Mouse (Mus musculus) ovary, postnatal 14 days (tissue): Measurements from ENCODE around the gene Tsga8.

Experiments used
- DNase-seq: peaks from one replicate; pipeline ENCODE4 v3.0.0; 2022; ENCODE audit warnings: low spot score

Tsga8 gene

GRCm38 (mm10) chrX:83487598-83487997 is at the start of gene Tsga8:
Gene Tsga8 (minus strand): TSS chrX:83487924.
- DNase-seq = no peak
